Mouse (Mus musculus) bone marrow macrophage, adult 2 months (primary cell): ENCODE results near the gene Pin4. TPM values are rescaled to one million over a fixed set of nuclear protein-coding genes. Genes with fewer than 3 reads are reported as not detected.
"Not testable (repeated sequence)": the region's sequence is repeated elsewhere in the genome, so short reads cannot be mapped to it uniquely, and the experiment has no call there.

Experiments used
- H3K27ac ChIP-seq: 2 replicates; pipeline ENCODE4 v1.5.1; 2012; ENCODE audit warnings: low read depth, low read length; ENCODE audit not compliant: insufficient read depth
- H3K4me1 ChIP-seq: 2 replicates; pipeline ENCODE4 v1.6.1; 2012; ENCODE audit warnings: low read length; ENCODE audit not compliant: control insufficient read depth, insufficient read depth
- H3K4me3 ChIP-seq: 2 replicates; pipeline ENCODE4 v1.5.1; 2012; ENCODE audit warnings: mild to moderate bottlenecking, low read length, moderate library complexity; ENCODE audit not compliant: insufficient read depth
- CTCF ChIP-seq: IDR thresholded peaks from 2 replicates; pipeline ENCODE4 v1.5.1; 2012; ENCODE audit warnings: low read depth, mild to moderate bottlenecking, low read length, moderate library complexity
- POLR2A ChIP-seq: IDR thresholded peaks from 2 replicates; pipeline ENCODE4 v1.6.1; 2012; ENCODE audit warnings: mild to moderate bottlenecking, low read depth, low read length, borderline replicate concordance
- polyA plus RNA-seq: library from polyadenylated mRNA; stranded (reverse); fragments of >200 nt; gene quantifications from 2 replicates; pipeline ENCODE4 v1.2.4, GENCODE M21; 2012; ENCODE audit not compliant: missing spikeins, insufficient read depth, insufficient read length

Pin4 gene
- polyA plus RNA-seq, 1 experiment: 99.9 TPM

GRCm38 (mm10) chrX:102081573-102082279 lies 37.5 kb upstream of the Pin4 start:
- Histone ChIP-seq H3K27ac (no peak overlapping the region), H3K4me1 (no peaks in the 10 kb centered on the region), H3K4me3 (no peak overlapping the region)
- TF ChIP-seq POLR2A: no peak

- Histone ChIP-seq H3K4me1 (no peaks in the 10 kb centered on the region), H3K27ac (no peak overlapping the region), H3K4me3 (no peak overlapping the region)
- TF ChIP-seq CTCF (no peak), POLR2A (no peak)
Measured at GRCm38 (mm10) chrX:102082340-102082739, 36.9 kb upstream of the Pin4 start.

GRCm38 (mm10) chrX:102085798-102086443 lies 33.3 kb upstream of the Pin4 start:
- Histone ChIP-seq H3K4me1 (peaks cover 6% of the 10 kb centered on the region), H3K4me3 (no peak overlapping the region), H3K27ac (no peak overlapping the region)
- TF ChIP-seq CTCF (no peak), POLR2A (no peak)

GRCm38 (mm10) chrX:102090605-102091004 lies 28.6 kb upstream of the Pin4 start:
- peaks cover 33% of the 10 kb centered on the region for H3K4me1 ChIP-seq
- H3K27ac ChIP-seq: no peak overlapping the region
- no peak overlapping the region for H3K4me3 ChIP-seq
- no peak for TF ChIP-seq CTCF
- no peak for TF ChIP-seq POLR2A

- Histone ChIP-seq H3K4me1 (peaks cover 33% of the 10 kb centered on the region), H3K27ac (no peak overlapping the region), H3K4me3 (no peak overlapping the region)
- TF ChIP-seq CTCF: no peak
- TF ChIP-seq POLR2A: no peak
Measured at GRCm38 (mm10) chrX:102094381-102094904, 24.8 kb upstream of the Pin4 start.

GRCm38 (mm10) chrX:102101886-102102285 lies 17.4 kb upstream of the Pin4 start:
- H3K4me3 ChIP-seq: no peak overlapping the region
- TF ChIP-seq CTCF (no peak), POLR2A (no peak)
- peaks cover 11% of the 10 kb centered on the region for H3K4me1 ChIP-seq
- H3K27ac ChIP-seq: peak overlapping the region; percentile 10; the same call in 1 of the 2 replicates

- not testable (repeated sequence) for H3K4me3 ChIP-seq, H3K27ac ChIP-seq
- peaks cover 11% of the 10 kb centered on the region for H3K4me1 ChIP-seq
Measured at GRCm38 (mm10) chrX:102103830-102104229, 15.4 kb upstream of the Pin4 start.

GRCm38 (mm10) chrX:102109349-102109748 lies 9.9 kb upstream of the Pin4 start:
- H3K4me1 ChIP-seq, H3K4me3 ChIP-seq, H3K27ac ChIP-seq: not testable (repeated sequence)

GRCm38 (mm10) chrX:102115676-102116075 lies 3.6 kb upstream of the Pin4 start:
- peaks cover 24% of the 10 kb centered on the region for H3K4me1 ChIP-seq
- 0 out of 2 replicates have a peak overlapping the region, but pooled peaks have one; percentile 11 for H3K4me3 ChIP-seq
- no peak for TF ChIP-seq CTCF
- no peak for TF ChIP-seq POLR2A
- H3K27ac ChIP-seq: peak overlapping the region; percentile 34; the same call in 1 of the 2 replicates

GRCm38 (mm10) chrX:102121321-102121720 lies 2.1 kb downstream of the Pin4 start:
- TF ChIP-seq CTCF (no peak), POLR2A (no peak)
- Histone ChIP-seq H3K27ac (no peak overlapping the region), H3K4me1 (peaks cover 15% of the 10 kb centered on the region), H3K4me3 (no peak overlapping the region)
